Mouse (Mus musculus) MN1 (cell line): ENCODE measurements around the gene Snhg11.
"Not testable (repeated sequence)": the region's sequence is repeated elsewhere in the genome, so short reads cannot be mapped to it uniquely, and the experiment has no call there.

ENCODE experiments used
- DNase-seq: peaks from one replicate; pipeline ENCODE4 v3.0.0-alpha.2; 2016; ENCODE audit warnings: low spot score

Gene Snhg11

GRCm38 (mm10) chr2:158369474-158370172 lies 5.8 kb upstream of the Snhg11 start:
- DNase-seq = no peak

GRCm38 (mm10) chr2:158370173-158370550 lies 5.3 kb upstream of the Snhg11 start:
- DNase-seq = no peak

GRCm38 (mm10) chr2:158373061-158373460 lies 2.4 kb upstream of the Snhg11 start:
- DNase-seq = no peak

GRCm38 (mm10) chr2:158373516-158373915 lies 1.9 kb upstream of the Snhg11 start:
- no peak for DNase-seq

DNA sequence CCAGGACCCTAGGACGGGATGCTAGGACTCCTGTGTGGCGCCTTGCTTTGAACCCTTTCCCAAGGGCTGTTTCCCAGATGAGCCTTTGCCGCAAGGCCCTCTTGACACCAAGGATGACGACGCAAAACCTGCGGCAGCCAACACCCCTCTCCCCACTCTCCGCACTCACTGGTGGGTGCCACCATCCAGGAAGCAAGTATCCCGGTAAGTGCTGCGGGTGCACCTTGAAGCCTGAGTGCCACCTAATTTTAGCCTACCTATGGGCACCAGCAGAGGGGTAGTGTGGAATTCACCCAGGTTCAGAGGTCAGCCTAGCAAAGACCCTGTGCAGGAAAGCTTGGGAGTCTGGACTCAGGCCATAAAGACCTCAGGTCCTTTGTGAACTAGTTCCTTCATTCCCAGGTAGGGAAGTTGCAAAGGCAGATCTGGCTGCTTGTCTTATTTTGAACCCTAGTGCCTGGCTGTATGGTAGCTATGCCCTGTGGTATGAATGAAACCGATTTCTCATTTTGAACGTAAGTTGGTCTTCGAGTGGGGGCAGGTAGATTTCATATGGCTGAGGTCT lies 767 bp downstream of the Snhg11 start:
- DNase-seq = no peak

DNA sequence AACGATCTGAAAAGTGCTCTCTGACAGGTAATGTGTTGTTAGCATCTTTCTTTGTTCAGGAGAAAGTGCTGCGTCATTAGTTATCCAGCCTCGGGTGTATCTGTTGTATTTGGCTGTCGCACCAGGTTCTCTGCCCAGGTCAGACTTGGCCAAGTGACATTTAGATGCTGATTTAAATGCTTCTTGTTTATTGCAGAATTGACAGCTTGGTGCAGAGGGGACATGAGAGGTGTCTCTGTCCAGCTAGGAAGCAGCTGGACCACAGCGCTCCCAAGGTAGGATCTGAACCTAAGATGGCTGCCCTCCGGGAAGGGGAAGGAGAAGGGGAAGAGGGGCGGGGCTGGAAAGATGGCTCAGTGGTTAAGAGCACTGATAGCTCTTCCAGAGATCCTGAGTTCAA lies 1.4 kb downstream of the Snhg11 start:
- no peak for DNase-seq

- no peak for DNase-seq
These were observed 2.4 kb downstream of the Snhg11 start for GRCm38 (mm10) chr2:158377811-158378210.

DNA sequence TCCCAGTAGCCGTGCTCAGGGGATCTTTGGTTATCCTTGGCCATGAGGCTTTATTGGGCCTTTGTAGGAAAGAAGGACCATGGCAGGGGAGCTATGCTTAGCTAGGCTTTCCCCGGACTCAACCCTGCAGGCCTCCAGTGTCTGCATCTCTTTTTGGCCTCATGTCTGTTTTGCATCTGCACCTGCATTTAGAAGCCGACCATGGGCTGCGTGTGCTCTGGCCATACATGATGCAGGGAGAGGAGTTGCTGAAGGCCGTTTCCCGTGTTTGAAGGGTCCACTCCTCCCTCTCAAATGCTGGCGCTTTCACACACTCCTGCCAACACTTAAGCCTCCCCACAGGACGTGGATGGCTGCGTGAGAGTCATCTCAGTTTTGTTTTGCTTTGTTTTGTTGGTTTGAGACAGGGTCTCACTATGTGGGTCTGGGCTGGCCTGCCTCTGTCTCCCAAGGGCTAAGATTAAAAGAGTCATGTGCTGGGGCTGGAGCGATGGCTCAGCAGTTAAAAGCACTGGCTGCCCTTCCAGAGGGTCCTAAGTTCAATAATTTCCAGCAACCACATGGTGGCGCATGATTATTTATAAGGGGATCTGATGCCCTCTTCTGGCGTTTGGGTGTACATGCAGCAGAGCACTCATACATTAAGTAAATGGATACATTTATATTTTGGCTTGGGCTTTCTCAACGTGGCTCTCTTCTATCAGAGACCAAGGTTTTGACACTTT lies 4.1 kb downstream of the Snhg11 start:
- peak; percentile 89 for DNase-seq

GRCm38 (mm10) chr2:158386072-158386471 lies 10.6 kb downstream of the Snhg11 start:
- DNase-seq = no peak

DNA sequence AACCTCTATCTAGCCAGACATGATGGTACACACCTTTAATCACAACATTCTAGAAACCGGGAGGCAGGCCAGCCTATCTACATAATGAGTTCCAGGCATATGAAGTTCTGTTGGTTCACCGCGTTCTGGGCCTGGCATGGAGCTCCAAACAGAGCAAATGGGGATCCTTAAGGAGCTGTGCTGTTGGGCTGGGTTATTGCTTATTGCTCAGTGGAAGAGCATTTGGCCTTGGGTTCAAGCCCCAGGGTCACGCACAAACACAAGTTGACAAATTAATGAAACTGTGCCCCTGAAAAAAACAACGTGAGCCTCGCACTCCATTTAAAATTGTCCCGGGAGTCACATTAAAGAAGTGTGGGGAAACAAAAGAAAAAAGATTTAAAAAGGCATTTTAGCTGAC lies 14.0 kb downstream of the Snhg11 start:
- DNase-seq = no peak

- no peak for DNase-seq
These were observed 20.9 kb downstream of the Snhg11 start for GRCm38 (mm10) chr2:158396369-158396768.

DNA sequence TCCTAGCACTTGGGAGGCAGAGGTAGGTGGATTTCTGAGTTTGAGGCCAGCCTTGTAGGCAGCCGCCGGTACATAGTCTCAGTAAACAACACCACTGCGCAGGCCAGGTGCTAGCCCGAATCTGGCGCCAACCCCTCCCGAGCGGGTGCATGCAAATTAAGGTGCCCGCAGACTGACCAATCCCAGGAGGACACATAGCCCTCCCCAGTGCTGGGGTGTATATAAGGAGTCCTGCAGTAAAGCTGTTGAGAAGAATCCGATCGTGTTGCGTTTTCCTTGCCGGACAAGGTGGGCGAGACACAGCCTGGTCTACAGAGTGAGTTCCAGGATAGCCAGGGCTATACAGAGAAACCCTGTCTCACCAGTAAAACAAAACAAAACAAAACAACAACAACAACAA lies 21.7 kb downstream of the Snhg11 start:
- not testable (repeated sequence) for DNase-seq

- DNase-seq = no peak
These were observed 27.5 kb downstream of the Snhg11 start for GRCm38 (mm10) chr2:158402915-158403314.

GRCm38 (mm10) chr2:158408997-158409594 lies 33.7 kb downstream of the Snhg11 start:
- no peak for DNase-seq

DNA sequence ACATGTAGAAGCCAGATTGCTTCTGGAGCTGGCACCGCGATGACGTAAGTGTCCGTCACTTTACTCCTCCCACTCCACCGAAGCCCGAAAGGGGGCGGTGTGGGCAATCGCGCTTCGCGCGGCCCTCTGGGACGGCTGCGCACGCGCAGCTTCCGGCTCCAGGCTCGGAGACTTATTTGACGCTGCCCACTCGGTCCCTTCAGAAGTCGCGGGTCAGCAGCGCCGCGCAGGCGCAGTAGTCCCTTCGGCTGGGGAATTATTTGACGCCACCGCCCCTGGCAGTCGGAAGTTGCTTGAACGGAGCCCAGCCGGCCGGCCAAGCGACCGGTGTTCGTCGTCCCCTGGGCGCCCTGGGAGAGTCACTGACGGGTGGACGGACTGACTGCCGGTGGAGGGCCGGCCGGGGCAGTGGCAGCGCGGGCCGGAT lies 34.2 kb downstream of the Snhg11 start, which contains the start of gene Ralgapb:
TSS of gene Ralgapb (plus strand) at position 254 of the 427 bp plus-strand sequence.
- peak; percentile 99 for DNase-seq

DNA sequence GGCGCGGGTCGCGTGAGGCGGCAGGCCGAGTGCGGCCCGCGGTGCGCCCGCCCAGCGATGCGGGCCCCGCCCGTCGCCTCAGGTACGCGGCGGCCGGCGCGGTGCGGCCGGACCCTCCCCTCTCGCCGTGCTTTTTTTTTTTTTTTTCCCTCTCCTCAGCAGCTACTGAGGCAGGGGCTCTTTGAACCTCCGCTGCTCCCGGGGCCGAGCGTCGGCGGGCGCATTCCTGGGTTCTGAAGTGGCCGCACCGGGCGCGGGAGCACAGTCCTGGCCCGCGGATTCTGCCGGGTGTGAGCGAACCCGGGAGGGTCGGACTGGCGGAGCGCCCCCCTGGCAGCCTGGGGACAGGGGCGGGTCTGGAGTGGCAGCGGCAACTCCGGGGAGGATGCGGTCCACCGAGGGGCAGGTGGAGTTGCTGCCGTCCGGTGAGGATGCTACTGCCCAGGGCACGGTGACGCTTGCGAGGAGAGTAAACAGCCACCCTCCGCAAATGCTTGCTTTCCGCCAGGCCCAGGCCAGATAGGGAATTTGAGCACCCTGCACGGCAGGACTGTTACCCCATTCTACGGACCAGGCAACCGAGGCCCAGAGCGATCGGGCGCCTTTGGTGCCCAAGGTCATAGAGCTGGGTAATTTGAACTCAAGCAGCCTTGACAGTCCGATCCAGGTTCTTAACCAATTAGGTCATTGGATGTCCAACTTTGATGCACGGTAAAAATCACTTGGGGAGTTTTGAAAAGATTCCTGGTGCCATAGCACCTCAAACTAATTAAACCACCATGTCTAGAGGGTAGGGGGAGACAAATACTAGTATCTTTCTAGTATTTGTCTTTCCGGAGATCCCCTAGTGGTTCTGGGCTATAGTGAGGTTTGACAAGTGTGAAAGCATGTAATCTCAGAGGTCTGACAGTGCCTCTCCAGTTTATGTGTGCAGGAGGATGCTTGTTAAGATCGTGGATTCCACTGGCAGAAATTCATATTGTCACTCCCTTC lies 34.9 kb downstream of the Snhg11 start:
- peak; percentile 52 for DNase-seq

DNA sequence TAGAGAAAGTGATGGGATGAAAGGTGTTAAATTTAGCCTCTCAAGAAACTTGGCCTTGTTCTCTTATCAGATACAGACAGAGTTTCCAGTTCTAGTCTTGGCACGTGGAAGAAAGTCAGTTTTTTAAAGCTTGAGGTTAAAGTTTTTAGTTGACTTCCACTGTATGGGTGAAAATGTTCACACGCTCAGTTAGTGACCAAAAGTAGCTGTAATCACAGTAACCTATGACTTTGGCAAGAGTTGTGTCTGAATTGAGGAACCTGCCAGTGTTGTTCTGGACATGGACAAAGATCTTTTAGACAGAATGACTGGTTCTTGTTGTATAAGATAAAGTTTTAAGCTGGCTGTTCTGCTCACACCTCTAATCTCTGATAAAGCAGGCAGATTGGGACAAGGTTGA lies 37.8 kb downstream of the Snhg11 start:
- no peak for DNase-seq

DNA sequence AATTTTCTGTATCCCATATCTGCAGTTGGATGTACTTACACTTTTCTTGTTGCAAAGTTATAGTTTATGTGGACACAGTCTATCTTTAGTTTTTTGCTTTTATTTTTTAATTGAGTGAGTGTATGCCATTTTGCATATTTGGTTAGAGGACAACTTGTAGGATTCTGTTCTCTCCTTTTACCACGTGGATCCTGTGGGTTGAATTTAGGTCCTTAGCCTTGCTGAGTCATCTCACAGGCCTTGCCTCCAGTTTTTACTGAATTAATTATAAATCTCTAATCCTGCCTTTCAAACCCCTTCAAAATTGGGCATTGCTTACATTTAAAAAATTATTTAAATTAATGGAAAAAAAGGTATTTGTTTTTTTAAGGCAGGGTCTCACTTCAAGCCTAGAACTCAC lies 40.4 kb downstream of the Snhg11 start:
- no peak for DNase-seq

DNA sequence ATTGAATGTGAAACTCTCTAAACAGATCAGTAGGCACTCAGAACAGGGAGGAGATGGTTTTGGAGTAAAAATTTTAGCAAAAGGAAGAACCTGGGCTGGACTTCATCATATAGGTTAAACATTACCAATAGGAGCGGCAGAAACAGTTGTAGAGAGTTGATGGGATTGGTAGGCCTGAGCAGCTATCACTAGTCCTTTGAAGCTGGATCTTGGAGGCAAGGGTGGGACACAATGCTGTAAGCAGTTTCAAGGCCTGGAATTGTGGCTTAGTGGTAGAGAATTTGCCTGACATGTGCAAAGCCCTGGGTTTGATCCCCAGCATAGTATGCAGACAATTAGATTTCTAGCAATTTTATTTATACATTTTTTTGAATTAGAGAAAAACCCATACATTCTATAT lies 43.2 kb downstream of the Snhg11 start:
- no peak for DNase-seq
